Mouse (Mus musculus) E14TG2a.4 (cell line): ENCODE data around the gene Tns3.

Experiments
- CTCF ChIP-seq: conservative IDR thresholded peaks from 2 replicates; pipeline ENCODE4 v1.5.1; 2014; ENCODE audit warnings: low read length
- NANOG ChIP-seq: IDR thresholded peaks from 2 replicates; pipeline ENCODE4 v1.6.1; 2014; ENCODE audit warnings: borderline replicate concordance, low read length, mixed read lengths

- no peak for TF ChIP-seq CTCF
- TF ChIP-seq NANOG, result no peak
These were observed 239.1 kb downstream of the Tns3 start for GRCm38 (mm10) chr11:8425226-8425570.
